Mouse (Mus musculus) intestine, postnatal 0 days (tissue): ENCODE measurements around the gene B3galt1. TPM values are rescaled to one million over a fixed set of nuclear protein-coding genes. Genes with fewer than 3 reads are reported as not detected.

ENCODE experiments used
- ATAC-seq: fragments of 200-750 bp; cut with Nextera tagmentation; 2 replicates; pipeline ENCODE4 v1.8.0; 2017; ENCODE audit warnings: mild to moderate bottlenecking, moderate TSS enrichment, moderate library complexity
- H3K27ac ChIP-seq: fragments of 300-500 bp; sonication (generic); 2 replicates; pipeline ENCODE4 v1.5.1; 2014; ENCODE audit warnings: mild to moderate bottlenecking, low read depth, low read length, moderate library complexity
- H3K27me3 ChIP-seq: fragments of 300-500 bp; sonication (generic); replicated peaks from 2 replicates; pipeline ENCODE4 v1.6.1; 2014; ENCODE audit warnings: low read length, mixed read lengths; ENCODE audit not compliant: control insufficient read depth, insufficient read depth
- H3K36me3 ChIP-seq: fragments of 300-500 bp; sonication (generic); 2 replicates; pipeline ENCODE4 v1.6.1; 2014; ENCODE audit warnings: mild to moderate bottlenecking, moderate library complexity; ENCODE audit not compliant: control insufficient read depth, insufficient read depth
- H3K4me1 ChIP-seq: fragments of 300-500 bp; sonication (generic); replicated peaks from 2 replicates; pipeline ENCODE4 v1.6.1; 2014; ENCODE audit warnings: antibody characterized with exemption, low read length, mixed read lengths; ENCODE audit not compliant: control insufficient read depth, insufficient read depth
- H3K4me2 ChIP-seq: fragments of 300-500 bp; sonication (generic); replicated peaks from 2 replicates; pipeline ENCODE4 v1.6.1; 2014; ENCODE audit warnings: low read depth, mild to moderate bottlenecking, moderate library complexity
- H3K4me3 ChIP-seq: fragments of 300-500 bp; sonication (generic); 2 replicates; pipeline ENCODE4 v1.5.1; 2014; ENCODE audit warnings: low read depth, low read length
- H3K9ac ChIP-seq: fragments of 300-500 bp; sonication (generic); 2 replicates; pipeline ENCODE4 v1.6.1; 2014; ENCODE audit warnings: mild to moderate bottlenecking, low read depth, low read length
- H3K9me3 ChIP-seq: fragments of 300-500 bp; sonication (generic); 2 replicates; pipeline ENCODE4 v1.6.1; 2016; ENCODE audit warnings: mixed run types; ENCODE audit not compliant: control insufficient read depth
- CTCF ChIP-seq: sonication (generic); IDR thresholded peaks from 2 replicates; pipeline ENCODE4 v1.5.1; 2016; ENCODE audit warnings: low read depth, mild to moderate bottlenecking, control low read depth, antibody characterized with exemption, moderate library complexity
- WGBS: fragments of 180-500 bp; shearing (Covaris S2); extraction: QIAGEN DNeasy Blood & Tissue Kit; methylation state at CpG from one replicate; pipeline ENCODE4 v1.1.7; 2014; 5-methylcytosine and 5-hydroxymethylcytosine counted together
- polyA plus RNA-seq: library from polyadenylated mRNA; unstranded; fragments of >200 nt; fragmentation: Nextera tagmentation; extraction: Ambion mirVana; gene quantifications from 2 replicates; pipeline ENCODE4 v1.2.1, GENCODE M21; 2015

B3galt1 gene
- polyA plus RNA-seq, 1 experiment from 2014 or later: 1.3 TPM

DNA sequence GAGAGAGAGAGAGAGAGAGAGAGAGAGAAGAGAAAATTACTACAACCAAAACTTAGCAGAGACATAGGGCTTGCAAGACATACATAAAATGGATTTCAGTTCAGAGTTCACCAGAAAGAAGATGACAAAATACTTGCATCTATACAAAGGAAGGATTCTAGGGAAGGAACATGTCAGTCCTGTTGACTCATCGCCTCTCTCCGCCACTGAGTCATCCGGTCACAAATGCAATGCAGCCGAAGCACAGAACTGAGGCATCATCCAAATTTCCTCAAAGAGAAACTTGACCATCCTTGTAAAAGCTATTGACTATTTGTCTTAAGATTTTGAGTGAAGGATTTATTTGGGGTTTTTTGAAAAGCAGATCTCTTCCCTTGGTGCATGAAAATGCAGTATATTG lies 410.8 kb downstream of the B3galt1 start:
- no peak overlapping the region for H3K4me3 ChIP-seq
- no peak overlapping the region for H3K9ac ChIP-seq
- H3K36me3 ChIP-seq: no peaks in the 10 kb centered on the region
- no peak for ATAC-seq
- no peaks in the 10 kb centered on the region for H3K9me3 ChIP-seq
- H3K27ac ChIP-seq: no peak overlapping the region
- no peak for TF ChIP-seq CTCF
- no peak overlapping the region for H3K4me2 ChIP-seq
- no peaks in the 10 kb centered on the region for H3K4me1 ChIP-seq
- H3K27me3 ChIP-seq: no peaks in the 10 kb centered on the region
- WGBS: 84% methylated on average over 4 of the region's 4 CpGs

DNA sequence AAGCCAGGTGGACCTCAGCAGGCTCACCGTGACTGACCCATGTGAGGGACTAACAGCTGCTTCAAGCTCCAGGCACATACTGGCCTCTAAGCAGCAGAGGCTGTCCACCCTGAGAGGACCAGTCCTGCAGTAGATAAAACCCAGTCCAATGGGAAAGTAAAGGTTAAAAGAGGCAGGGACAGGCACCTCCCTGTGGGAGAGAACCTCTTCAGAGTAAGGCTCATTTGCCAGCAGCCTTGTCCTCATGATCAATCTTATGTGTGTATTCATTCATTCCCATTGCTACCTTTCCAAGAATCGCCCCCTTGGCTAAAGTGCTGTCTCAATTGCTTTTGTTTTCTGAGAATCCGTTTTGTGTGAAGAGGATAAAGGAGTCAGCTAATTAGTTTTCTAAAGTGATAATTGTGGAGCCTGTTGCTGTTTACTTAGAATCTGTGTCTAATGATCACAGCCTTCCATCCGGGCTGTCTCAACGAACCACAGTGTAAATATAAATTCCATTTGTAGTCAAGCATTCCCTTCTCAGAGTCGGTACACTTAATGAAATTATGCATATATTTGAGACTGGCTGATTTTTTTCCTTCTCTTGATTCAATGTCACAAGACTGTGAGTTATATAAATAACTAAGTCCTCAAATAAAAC lies 412.1 kb downstream of the B3galt1 start:
- no peaks in the 10 kb centered on the region for H3K36me3 ChIP-seq
- WGBS: 41% methylated on average over 6 of the region's 6 CpGs
- no peaks in the 10 kb centered on the region for H3K4me1 ChIP-seq

DNA sequence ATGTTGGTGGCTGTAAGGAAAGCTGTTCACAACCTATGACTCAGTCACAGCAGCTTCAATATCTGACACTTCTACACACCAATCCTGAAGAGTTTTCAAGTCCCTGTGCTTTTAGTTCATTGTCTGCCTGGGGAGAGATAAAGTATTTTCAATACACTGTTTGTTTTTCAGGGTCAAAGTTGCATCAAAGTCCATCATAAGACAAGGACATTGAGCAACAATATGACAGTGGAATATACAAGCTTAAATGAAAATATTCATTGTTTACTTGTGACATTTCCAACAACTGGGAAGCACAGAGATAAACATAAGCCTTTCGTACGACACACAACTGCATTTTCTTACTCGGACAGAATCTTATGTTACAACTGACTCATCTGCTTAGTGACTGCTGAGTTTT lies 417.9 kb downstream of the B3galt1 start:
- no peak for TF ChIP-seq CTCF
- no peak overlapping the region for H3K4me2 ChIP-seq
- no peaks in the 10 kb centered on the region for H3K36me3 ChIP-seq
- no peak overlapping the region for H3K27ac ChIP-seq
- H3K4me3 ChIP-seq: no peak overlapping the region
- no peaks in the 10 kb centered on the region for H3K9me3 ChIP-seq
- WGBS: 67% methylated on average over 3 of the region's 3 CpGs
- no peak overlapping the region for H3K9ac ChIP-seq
- H3K27me3 ChIP-seq: no peaks in the 10 kb centered on the region
- H3K4me1 ChIP-seq: no peaks in the 10 kb centered on the region
- ATAC-seq: no peak

More for the DNA sequence above, 412.1 kb downstream of the B3galt1 start:
- H3K9me3 ChIP-seq: no peaks in the 10 kb centered on the region
- no peak overlapping the region for H3K9ac ChIP-seq
- no peak for TF ChIP-seq CTCF
- no peak for ATAC-seq
- no peak overlapping the region for H3K27ac ChIP-seq
- no peak overlapping the region for H3K4me2 ChIP-seq
- H3K27me3 ChIP-seq: no peaks in the 10 kb centered on the region
- no peak overlapping the region for H3K4me3 ChIP-seq

DNA sequence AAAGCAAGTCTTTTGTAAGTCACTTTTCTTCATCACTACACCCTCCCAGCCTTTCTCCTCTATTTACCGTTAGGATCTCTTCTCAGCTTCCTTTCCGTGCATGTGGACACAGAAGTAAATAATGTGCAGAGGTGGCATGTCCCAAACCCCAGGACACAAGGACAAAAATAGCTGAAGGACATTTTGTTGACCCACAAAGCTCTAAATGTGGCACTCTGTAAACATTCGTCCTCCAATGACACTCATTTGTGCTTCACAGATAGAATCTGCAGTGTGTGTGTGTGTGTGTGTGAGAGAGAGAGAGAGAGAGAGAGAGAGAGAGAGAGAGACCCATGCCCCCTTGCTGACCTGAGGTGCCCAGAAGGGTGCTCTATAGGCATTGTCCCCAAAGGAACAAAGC lies 419.5 kb downstream of the B3galt1 start:
- Histone ChIP-seq H3K27ac (no peak overlapping the region), H3K4me1 (no peaks in the 10 kb centered on the region), H3K9me3 (no peaks in the 10 kb centered on the region), H3K4me3 (no peak overlapping the region), H3K27me3 (no peaks in the 10 kb centered on the region), H3K4me2 (no peak overlapping the region), H3K9ac (no peak overlapping the region), H3K36me3 (no peaks in the 10 kb centered on the region)
- ATAC-seq: no peak
- TF ChIP-seq CTCF: no peak
- WGBS: 81% methylated on average over 3 of the region's 3 CpGs

DNA sequence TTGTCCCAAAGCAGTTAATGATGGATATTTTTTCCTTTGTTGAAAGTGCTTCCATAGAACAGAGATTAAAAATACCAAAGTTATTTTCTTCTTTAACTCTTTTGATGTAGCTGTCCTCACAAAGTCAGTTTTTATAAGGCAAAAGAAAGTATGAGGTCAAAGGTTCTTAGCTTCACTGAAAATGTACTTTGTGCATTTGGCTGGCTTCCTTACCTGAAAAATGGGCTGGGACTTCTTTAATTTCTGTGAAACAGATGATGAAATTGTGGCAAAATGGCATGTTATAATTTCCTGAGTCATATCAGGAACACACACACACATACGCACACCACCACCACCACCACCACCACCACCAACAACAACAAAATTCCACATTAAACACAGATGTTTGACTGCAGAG lies 427.8 kb downstream of the B3galt1 start:
- H3K4me1 ChIP-seq: no peaks in the 10 kb centered on the region
- H3K27me3 ChIP-seq: no peaks in the 10 kb centered on the region
- H3K36me3 ChIP-seq: no peaks in the 10 kb centered on the region
- no peaks in the 10 kb centered on the region for H3K9me3 ChIP-seq
- no peak for TF ChIP-seq CTCF
- 90% methylated on average over 1 of the region's 1 CpGs for WGBS
- H3K4me2 ChIP-seq: no peak overlapping the region
- H3K4me3 ChIP-seq: no peak overlapping the region
- no peak overlapping the region for H3K27ac ChIP-seq
- H3K9ac ChIP-seq: no peak overlapping the region
- ATAC-seq: no peak

DNA sequence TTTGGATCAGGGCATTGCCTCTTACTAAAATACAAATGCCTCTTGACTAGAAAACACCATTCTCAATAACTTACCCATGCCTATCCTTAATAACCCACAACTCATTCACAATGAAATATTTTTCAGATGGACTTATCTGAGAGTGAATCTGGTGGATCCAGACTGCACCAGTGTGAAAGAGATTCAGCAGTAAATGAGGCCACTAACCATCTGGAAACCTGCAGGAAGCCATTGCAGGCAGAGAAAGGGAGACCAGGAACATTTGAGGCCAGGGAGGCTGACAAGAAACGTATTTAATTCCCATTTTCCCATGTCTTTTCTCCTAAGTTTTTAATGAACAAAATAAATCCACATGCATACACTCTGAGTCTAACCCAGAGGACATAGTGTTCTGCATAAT lies 437.4 kb downstream of the B3galt1 start:
- Histone ChIP-seq H3K27me3 (no peaks in the 10 kb centered on the region), H3K9ac (no peak overlapping the region), H3K9me3 (no peaks in the 10 kb centered on the region), H3K36me3 (no peaks in the 10 kb centered on the region), H3K4me2 (no peak overlapping the region), H3K27ac (no peak overlapping the region), H3K4me1 (no peaks in the 10 kb centered on the region), H3K4me3 (no peak overlapping the region)
- ATAC-seq: no peak
- 59% methylated on average over 1 of the region's 1 CpGs for WGBS
- TF ChIP-seq CTCF: no peak

DNA sequence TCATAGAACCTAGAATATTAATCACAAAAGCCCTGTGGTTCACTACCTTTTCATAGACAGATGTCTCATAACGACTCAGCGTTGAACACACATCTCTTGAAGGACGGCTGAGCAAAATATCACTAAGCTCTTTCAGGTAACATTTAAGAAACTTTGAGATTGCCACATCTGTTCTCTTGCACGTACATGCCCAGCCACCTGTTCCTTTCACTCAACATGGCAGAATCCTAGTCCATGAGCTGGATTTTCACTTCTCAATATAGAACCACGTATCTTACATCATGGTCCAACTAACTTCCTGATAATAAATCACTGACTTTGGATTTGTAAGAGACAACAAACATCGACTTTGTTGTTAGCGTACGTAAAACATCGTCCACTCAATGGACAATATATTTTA lies 439.5 kb downstream of the B3galt1 start:
- no peak overlapping the region for H3K4me3 ChIP-seq
- no peaks in the 10 kb centered on the region for H3K27me3 ChIP-seq
- H3K36me3 ChIP-seq: no peaks in the 10 kb centered on the region
- no peak overlapping the region for H3K9ac ChIP-seq
- ATAC-seq: no peak
- no peaks in the 10 kb centered on the region for H3K4me1 ChIP-seq
- TF ChIP-seq CTCF: no peak
- no peak overlapping the region for H3K4me2 ChIP-seq
- H3K9me3 ChIP-seq: no peaks in the 10 kb centered on the region
- H3K27ac ChIP-seq: no peak overlapping the region
- 92% methylated on average over 9 of the region's 9 CpGs for WGBS
